Mouse (Mus musculus) liver, embryonic 16.5 days (tissue): ENCODE measurements around the gene Ddx47. TPM values are rescaled to one million over a fixed set of nuclear protein-coding genes. Genes with fewer than 3 reads are reported as not detected.
A peak's percentile ranks its signal among the peaks of the same experiment; 100 is the strongest.

Experiments
- ATAC-seq: fragments of 200-750 bp; cut with Nextera tagmentation; 2 replicates; pipeline ENCODE4 v1.8.0; 2017; ENCODE audit warnings: low read depth, mild to moderate bottlenecking, moderate number of reproducible peaks, moderate library complexity
- H3K27ac ChIP-seq: fragments of 300-500 bp; sonication (generic); 2 replicates; pipeline ENCODE4 v1.5.1; 2014; ENCODE audit warnings: mild to moderate bottlenecking, low read length
- H3K27me3 ChIP-seq: fragments of 300-500 bp; sonication (generic); 2 replicates; pipeline ENCODE4 v1.6.1; 2014; ENCODE audit warnings: low read depth, low read length, mixed read lengths; ENCODE audit not compliant: control insufficient read depth, insufficient read depth
- H3K36me3 ChIP-seq: fragments of 300-500 bp; sonication (generic); 2 replicates; pipeline ENCODE4 v1.6.1; 2014; ENCODE audit warnings: mild to moderate bottlenecking; ENCODE audit not compliant: control insufficient read depth, insufficient read depth
- H3K4me1 ChIP-seq: fragments of 300-500 bp; sonication (generic); 2 replicates; pipeline ENCODE4 v1.6.1; 2014; ENCODE audit warnings: low read depth, low read length, mixed read lengths; ENCODE audit not compliant: control insufficient read depth
- H3K4me2 ChIP-seq: fragments of 300-500 bp; sonication (generic); 2 replicates; pipeline ENCODE4 v1.6.1; 2014; ENCODE audit warnings: low read depth, low read length, mixed read lengths
- H3K4me3 ChIP-seq: fragments of 300-500 bp; sonication (generic); 2 replicates; pipeline ENCODE4 v1.5.1; 2014; ENCODE audit warnings: low read depth, mild to moderate bottlenecking, low read length
- H3K9ac ChIP-seq: fragments of 300-500 bp; sonication (generic); 2 replicates; pipeline ENCODE4 v1.6.1; 2014; ENCODE audit warnings: low read depth, low read length
- H3K9me3 ChIP-seq: fragments of 300-500 bp; sonication (generic); replicated peaks from 2 replicates; pipeline ENCODE4 v1.6.1; 2016; ENCODE audit warnings: low read length; ENCODE audit not compliant: control insufficient read depth
- whole genome bisulfite sequencing: fragments of 180-500 bp; shearing (Covaris S2); extraction: QIAGEN DNeasy Blood & Tissue Kit; methylation state at CpG from one replicate; pipeline ENCODE4 v1.1.7; 2014; ENCODE audit not compliant: insufficient replicate concordance; 5-methylcytosine and 5-hydroxymethylcytosine counted together
- polyA plus RNA-seq: library from polyadenylated mRNA; unstranded; fragments of >200 nt; fragmentation: Nextera tagmentation; extraction: Ambion mirVana; gene quantifications from 2 replicates; pipeline ENCODE4 v1.2.1, GENCODE M21; 2015

Gene Ddx47
- polyA plus RNA-seq, result 47.9 and 51.1 TPM in 2 replicates

DNA sequence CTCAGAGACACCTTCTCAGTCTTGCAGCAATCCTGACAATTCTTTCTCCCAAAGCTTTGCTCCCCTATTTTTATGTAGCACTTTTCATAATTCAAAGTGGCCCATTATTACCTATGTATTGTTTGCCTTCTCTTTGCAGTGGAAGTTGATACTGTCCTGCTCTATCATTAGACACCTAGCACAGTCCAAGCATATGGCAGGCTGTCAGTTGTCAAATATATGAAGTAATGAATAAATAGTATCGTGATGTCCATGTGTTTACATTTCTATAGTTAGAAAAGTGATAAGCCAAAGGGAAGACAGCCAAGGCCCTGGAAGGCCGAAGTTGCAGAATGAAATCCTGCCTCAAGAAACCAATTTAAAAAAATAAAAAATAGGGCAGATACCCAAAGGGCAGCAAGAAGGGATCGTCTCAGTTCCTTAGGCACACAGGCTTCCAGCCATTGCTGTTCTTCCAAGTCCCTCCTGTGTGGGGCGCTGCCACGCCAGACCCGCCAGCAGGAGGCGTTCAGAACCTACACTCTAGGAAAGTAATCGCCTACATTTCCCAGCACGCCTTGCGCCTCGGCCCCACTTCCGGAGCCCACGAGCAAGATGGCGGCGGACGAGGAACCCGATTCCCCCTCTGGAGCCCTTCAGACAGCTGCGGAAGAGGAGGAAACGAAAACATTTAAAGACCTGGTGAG is at the start of gene Ddx47:
Ddx47 (plus strand) TSS at position 565 of the 686 bp plus-strand sequence.
- Histone ChIP-seq H3K4me2 (peak within 1 kb of the TSS; percentile 80), H3K27me3 (no peaks in the 10 kb centered on the region), H3K4me1 (peaks cover 32% of the 10 kb centered on the region), H3K27ac (peak within 1 kb of the TSS; percentile 45; the same call in 1 of the 2 replicates), H3K9me3 (no peaks in the 10 kb centered on the region), H3K4me3 (peak within 1 kb of the TSS; percentile 88), H3K36me3 (peaks cover 25% of the 10 kb centered on the region), H3K9ac (peak within 1 kb of the TSS; percentile 79)
- ATAC-seq, result peak; percentile 93
- WGBS, result 5% methylated on average over 19 of the region's 19 CpGs

- 59% methylated on average over 9 of the region's 9 CpGs for WGBS
- Histone ChIP-seq H3K9me3 (no peaks in the 10 kb centered on the region), H3K36me3 (no peaks in the 10 kb centered on the region), H3K27me3 (no peaks in the 10 kb centered on the region), H3K4me3 (no peak overlapping the region), H3K4me2 (no peak overlapping the region), H3K27ac (no peak overlapping the region), H3K4me1 (no peaks in the 10 kb centered on the region), H3K9ac (no peak overlapping the region)
- ATAC-seq, result no peak
Observed at GRCm38 (mm10) chr6:134961858-134962517, 49.4 kb upstream of the Ddx47 start.

DNA sequence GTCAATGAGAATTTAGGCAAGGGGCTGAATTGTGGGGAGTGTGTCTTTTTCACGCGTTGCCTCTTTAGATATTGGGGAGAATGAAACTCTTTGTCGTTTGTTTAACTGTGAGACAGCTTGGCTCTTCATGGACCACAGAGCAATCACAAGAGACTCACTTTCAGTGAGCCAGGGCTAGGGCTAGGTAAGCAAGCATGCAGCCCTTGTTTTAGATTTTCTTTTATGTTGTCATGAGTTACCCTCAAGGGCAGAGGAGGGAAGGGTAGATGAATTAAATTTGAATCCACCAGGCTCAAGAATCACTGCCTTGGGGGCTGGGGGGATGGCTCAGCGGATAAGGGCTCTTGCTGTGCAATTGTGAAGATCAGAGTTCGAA is 48.9 kb upstream of the Ddx47 start:
- WGBS, result 74% methylated on average over 5 of the region's 5 CpGs
- H3K36me3 ChIP-seq, result no peaks in the 10 kb centered on the region
- no peak for ATAC-seq

GRCm38 (mm10) chr6:134963910-134964309 is 47.5 kb upstream of the Ddx47 start:
- ATAC-seq, result no peak
- Histone ChIP-seq H3K4me3 (no peak overlapping the region), H3K36me3 (no peaks in the 10 kb centered on the region), H3K9me3 (no peaks in the 10 kb centered on the region), H3K4me1 (no peaks in the 10 kb centered on the region), H3K27me3 (no peaks in the 10 kb centered on the region), H3K4me2 (no peak overlapping the region), H3K27ac (no peak overlapping the region), H3K9ac (no peak overlapping the region)
- WGBS, result 67% methylated on average over 2 of the region's 2 CpGs

More for the DNA sequence above, 48.9 kb upstream of the Ddx47 start:
- Histone ChIP-seq H3K4me3 (no peak overlapping the region), H3K9ac (no peak overlapping the region), H3K4me2 (no peak overlapping the region), H3K27ac (no peak overlapping the region), H3K4me1 (no peaks in the 10 kb centered on the region), H3K9me3 (no peaks in the 10 kb centered on the region), H3K27me3 (no peaks in the 10 kb centered on the region)

- Histone ChIP-seq H3K9ac (no peak overlapping the region), H3K9me3 (no peaks in the 10 kb centered on the region), H3K4me3 (no peak overlapping the region), H3K4me1 (no peaks in the 10 kb centered on the region; the same call in 1 of the 2 replicates), H3K36me3 (no peaks in the 10 kb centered on the region), H3K27me3 (no peaks in the 10 kb centered on the region), H3K27ac (no peak overlapping the region), H3K4me2 (no peak overlapping the region)
- no peak for ATAC-seq
- 73% methylated on average over 5 of the region's 5 CpGs for WGBS
Observed at GRCm38 (mm10) chr6:134966681-134967080, 44.7 kb upstream of the Ddx47 start.

- H3K27ac ChIP-seq, result no peak overlapping the region
- no peaks in the 10 kb centered on the region for H3K36me3 ChIP-seq
- H3K4me1 ChIP-seq, result peaks cover 8% of the 10 kb centered on the region
- H3K4me2 ChIP-seq, result no peak overlapping the region
- no peaks in the 10 kb centered on the region for H3K9me3 ChIP-seq
- ATAC-seq, result no peak
- 70% methylated on average over 1 of the region's 1 CpGs for WGBS
- H3K9ac ChIP-seq, result no peak overlapping the region
- no peak overlapping the region for H3K4me3 ChIP-seq
- no peaks in the 10 kb centered on the region for H3K27me3 ChIP-seq
Observed at GRCm38 (mm10) chr6:134968326-134968725, 43.1 kb upstream of the Ddx47 start.

DNA sequence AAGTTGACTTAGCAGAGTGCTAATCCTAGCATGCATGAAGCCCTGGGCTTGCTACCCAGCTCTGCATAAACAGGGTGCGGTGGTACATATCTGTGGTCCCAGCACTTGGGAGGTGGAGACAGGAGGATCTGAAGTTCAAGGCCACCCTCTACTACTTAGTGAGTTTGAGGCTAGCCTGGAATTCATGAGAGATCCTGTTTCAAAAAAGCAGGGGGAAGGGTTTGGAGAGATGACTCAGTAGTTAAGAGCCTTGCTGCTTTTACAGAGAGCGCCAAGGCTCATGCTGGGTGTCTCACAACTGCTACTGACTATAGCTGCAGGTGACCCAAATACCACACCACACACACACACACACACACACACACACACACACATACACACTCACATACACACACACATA is 41.9 kb upstream of the Ddx47 start:
- WGBS, result 85% methylated on average over 2 of the region's 2 CpGs
- Histone ChIP-seq H3K27ac (no peak overlapping the region), H3K27me3 (no peaks in the 10 kb centered on the region)

GRCm38 (mm10) chr6:134972096-134972495 is 39.3 kb upstream of the Ddx47 start:
- H3K27ac ChIP-seq, result no peak overlapping the region
- 14% methylated on average over 4 of the region's 4 CpGs for WGBS
- peak; percentile 51; the same call in 1 of the 2 replicates for ATAC-seq
- no peaks in the 10 kb centered on the region for H3K9me3 ChIP-seq
- H3K9ac ChIP-seq, result no peak overlapping the region
- H3K4me3 ChIP-seq, result no peak overlapping the region
- no peaks in the 10 kb centered on the region for H3K36me3 ChIP-seq
- peaks cover 13% of the 10 kb centered on the region for H3K4me1 ChIP-seq
- no peak overlapping the region for H3K4me2 ChIP-seq
- no peaks in the 10 kb centered on the region for H3K27me3 ChIP-seq

More for the DNA sequence above, 41.9 kb upstream of the Ddx47 start:
- no peak overlapping the region for H3K4me2 ChIP-seq
- no peak overlapping the region for H3K4me3 ChIP-seq
- no peaks in the 10 kb centered on the region for H3K36me3 ChIP-seq
- peaks cover 13% of the 10 kb centered on the region for H3K4me1 ChIP-seq
- no peak overlapping the region for H3K9ac ChIP-seq
- ATAC-seq, result no peak
- H3K9me3 ChIP-seq, result no peaks in the 10 kb centered on the region

DNA sequence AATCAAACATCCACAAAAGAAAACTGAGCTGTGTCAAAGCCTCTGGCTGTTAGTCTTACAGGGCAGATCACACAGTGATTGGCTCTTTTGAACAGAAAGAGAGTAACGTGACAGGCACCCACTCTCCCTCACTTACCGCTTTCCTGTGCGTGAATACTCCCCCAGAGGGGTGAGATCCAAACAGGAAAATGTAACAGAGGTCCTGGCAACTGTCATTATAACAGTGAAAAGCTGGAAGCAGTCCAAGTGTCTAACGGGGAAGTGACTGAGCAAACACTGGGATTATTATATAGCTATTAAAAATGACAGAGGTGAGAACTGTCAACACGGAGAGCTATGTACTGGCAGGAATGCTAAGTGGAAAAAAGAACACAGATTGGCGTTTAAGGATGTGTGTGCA is 34.8 kb upstream of the Ddx47 start:
- peaks cover 30% of the 10 kb centered on the region for H3K4me1 ChIP-seq
- ATAC-seq, result no peak

More for the DNA sequence above, 34.8 kb upstream of the Ddx47 start:
- no peak overlapping the region for H3K27ac ChIP-seq
- no peaks in the 10 kb centered on the region for H3K27me3 ChIP-seq
- 60% methylated on average over 6 of the region's 6 CpGs for WGBS
- no peak overlapping the region for H3K4me2 ChIP-seq
- no peaks in the 10 kb centered on the region for H3K9me3 ChIP-seq
- H3K4me3 ChIP-seq, result no peak overlapping the region
- no peaks in the 10 kb centered on the region for H3K36me3 ChIP-seq
- H3K9ac ChIP-seq, result no peak overlapping the region
